Mouse (Mus musculus): Measurements from ENCODE around the gene Fbxo9.

DNA sequence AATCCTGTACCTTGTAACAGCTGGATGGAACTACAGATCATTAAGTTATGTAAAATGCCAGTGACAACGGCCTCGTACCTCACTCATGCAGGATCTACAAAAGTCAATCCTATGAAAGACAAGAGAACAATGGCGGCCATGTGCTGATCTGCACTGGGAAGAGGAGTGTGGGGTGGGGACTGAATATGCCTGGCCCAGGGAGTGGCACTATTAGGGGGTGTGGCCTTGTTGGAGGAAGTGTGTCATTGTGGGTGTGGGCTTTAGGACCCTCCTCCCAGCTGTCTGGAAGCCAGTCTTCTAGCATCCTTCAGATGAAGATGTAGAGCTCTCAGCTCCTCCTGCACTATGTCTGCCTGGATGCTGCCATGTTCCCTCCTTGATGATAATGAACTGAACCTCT is 18.3 kb downstream of the Fbxo9 start:
- TF ChIP-seq POLR2A (IDR thresholded peaks at IDR 0.05; ENCODE audit: control insufficient read depth, low read depth, low read length) (no peak), CTCF (IDR thresholded peaks at IDR 0.05; ENCODE audit: control insufficient read depth, insufficient read depth, insufficient replicate concordance, low read depth, low read length) (no peak)

Data from testis, adult 2 months (tissue).